Mouse (Mus musculus) intestine, embryonic 16.5 days (tissue): ENCODE results near the gene 9430038I01Rik. TPM values are rescaled to one million over a fixed set of nuclear protein-coding genes. Genes with fewer than 3 reads are reported as not detected.

Experiments
- ATAC-seq: fragments of 200-750 bp; cut with Nextera tagmentation; 2 replicates; pipeline ENCODE4 v1.8.0; 2017; ENCODE audit warnings: moderate TSS enrichment, moderate library complexity
- H3K27ac ChIP-seq: fragments of 300-500 bp; sonication (generic); 2 replicates; pipeline ENCODE4 v1.5.1; 2014; ENCODE audit warnings: mild to moderate bottlenecking, low read length
- H3K27me3 ChIP-seq: fragments of 300-500 bp; sonication (generic); replicated peaks from 2 replicates; pipeline ENCODE4 v1.6.1; 2014; ENCODE audit warnings: low read length, control low read depth, mixed read lengths; ENCODE audit not compliant: control insufficient read depth, insufficient read depth
- H3K36me3 ChIP-seq: fragments of 300-500 bp; sonication (generic); 2 replicates; pipeline ENCODE4 v1.6.1; 2014; ENCODE audit warnings: low read length, control low read depth; ENCODE audit not compliant: control insufficient read depth, insufficient read depth
- H3K4me1 ChIP-seq: fragments of 300-500 bp; sonication (generic); 2 replicates; pipeline ENCODE4 v1.6.1; 2014; ENCODE audit warnings: low read length, control low read depth, mixed read lengths; ENCODE audit not compliant: control insufficient read depth, insufficient read depth
- H3K4me2 ChIP-seq: fragments of 300-500 bp; sonication (generic); 2 replicates; pipeline ENCODE4 v1.6.1; 2014; ENCODE audit warnings: low read depth, low read length, control low read depth
- H3K4me3 ChIP-seq: fragments of 300-500 bp; sonication (generic); 2 replicates; pipeline ENCODE4 v1.5.1; 2014; ENCODE audit warnings: mild to moderate bottlenecking, low read length
- H3K9ac ChIP-seq: fragments of 300-500 bp; sonication (generic); 2 replicates; pipeline ENCODE4 v1.6.1; 2014; ENCODE audit warnings: low read depth, low read length
- H3K9me3 ChIP-seq: fragments of 300-500 bp; sonication (generic); 2 replicates; pipeline ENCODE4 v1.6.1; 2016; ENCODE audit warnings: low read length, control low read depth; ENCODE audit not compliant: control insufficient read depth
- WGBS: fragments of 180-500 bp; shearing (Covaris S2); extraction: QIAGEN DNeasy Blood & Tissue Kit; methylation state at CpG from one replicate; pipeline ENCODE4 v1.1.7; 2014; 5-methylcytosine and 5-hydroxymethylcytosine counted together
- polyA plus RNA-seq: library from polyadenylated mRNA; unstranded; fragments of >200 nt; fragmentation: Nextera tagmentation; extraction: Ambion mirVana; gene quantifications from 2 replicates; pipeline ENCODE4 v1.2.1, GENCODE M21; 2015

The 9430038I01Rik gene
- polyA plus RNA-seq, 1 experiment from 2014 or later = 23.6 TPM

GRCm38 (mm10) chr7:137374996-137375395, 35.6 kb downstream of the 9430038I01Rik start:
- no peak overlapping the region for H3K4me2 ChIP-seq
- H3K4me3 ChIP-seq = no peak overlapping the region
- H3K27ac ChIP-seq = no peak overlapping the region
- no peak overlapping the region for H3K9ac ChIP-seq
- H3K9me3 ChIP-seq = no peaks in the 10 kb centered on the region
- WGBS = 94% methylated on average over 7 of the region's 7 CpGs
- ATAC-seq = no peak
- no peaks in the 10 kb centered on the region for H3K27me3 ChIP-seq
- H3K36me3 ChIP-seq = no peaks in the 10 kb centered on the region
- no peaks in the 10 kb centered on the region for H3K4me1 ChIP-seq

- 42% methylated on average over 4 of the region's 4 CpGs for WGBS
- Histone ChIP-seq H3K27ac (no peak overlapping the region), H3K36me3 (no peaks in the 10 kb centered on the region), H3K9me3 (no peaks in the 10 kb centered on the region), H3K27me3 (no peaks in the 10 kb centered on the region), H3K9ac (no peak overlapping the region), H3K4me3 (no peak overlapping the region), H3K4me1 (no peaks in the 10 kb centered on the region), H3K4me2 (no peak overlapping the region)
- no peak for ATAC-seq
Observed at GRCm38 (mm10) chr7:137371770-137372169, 38.8 kb downstream of the 9430038I01Rik start.

GRCm38 (mm10) chr7:137370175-137370574, 40.4 kb downstream of the 9430038I01Rik start:
- H3K4me2 ChIP-seq = no peak overlapping the region
- H3K9me3 ChIP-seq = no peaks in the 10 kb centered on the region
- H3K27me3 ChIP-seq = no peaks in the 10 kb centered on the region
- H3K9ac ChIP-seq = no peak overlapping the region
- H3K36me3 ChIP-seq = no peaks in the 10 kb centered on the region
- H3K4me3 ChIP-seq = no peak overlapping the region
- H3K27ac ChIP-seq = no peak overlapping the region
- ATAC-seq = no peak
- 77% methylated on average over 2 of the region's 2 CpGs for WGBS
- no peaks in the 10 kb centered on the region for H3K4me1 ChIP-seq

- H3K9me3 ChIP-seq = no peaks in the 10 kb centered on the region
- H3K4me3 ChIP-seq = no peak overlapping the region
- H3K4me2 ChIP-seq = no peak overlapping the region
- no peaks in the 10 kb centered on the region for H3K27me3 ChIP-seq
- H3K9ac ChIP-seq = no peak overlapping the region
- 70% methylated on average over 4 of the region's 4 CpGs for WGBS
- H3K27ac ChIP-seq = no peak overlapping the region
- ATAC-seq = no peak
- no peaks in the 10 kb centered on the region for H3K4me1 ChIP-seq
- no peaks in the 10 kb centered on the region for H3K36me3 ChIP-seq
Observed at GRCm38 (mm10) chr7:137366736-137367135, 43.8 kb downstream of the 9430038I01Rik start.

- Histone ChIP-seq H3K9ac (no peak overlapping the region), H3K4me1 (no peaks in the 10 kb centered on the region), H3K4me2 (no peak overlapping the region), H3K9me3 (no peaks in the 10 kb centered on the region), H3K4me3 (no peak overlapping the region), H3K27me3 (no peaks in the 10 kb centered on the region), H3K36me3 (no peaks in the 10 kb centered on the region), H3K27ac (no peak overlapping the region)
- 95% methylated on average over 8 of the region's 8 CpGs for WGBS
- ATAC-seq = no peak
Observed at GRCm38 (mm10) chr7:137365056-137365455, 45.5 kb downstream of the 9430038I01Rik start.

GRCm38 (mm10) chr7:137364571-137364970, 46.0 kb downstream of the 9430038I01Rik start:
- no peak for ATAC-seq
- Histone ChIP-seq H3K4me2 (no peak overlapping the region), H3K36me3 (no peaks in the 10 kb centered on the region), H3K4me3 (no peak overlapping the region), H3K4me1 (no peaks in the 10 kb centered on the region), H3K27ac (no peak overlapping the region), H3K9ac (no peak overlapping the region), H3K27me3 (no peaks in the 10 kb centered on the region), H3K9me3 (no peaks in the 10 kb centered on the region)
- 73% methylated on average over 7 of the region's 7 CpGs for WGBS

GRCm38 (mm10) chr7:137346860-137347259, 63.7 kb downstream of the 9430038I01Rik start:
- no peak for ATAC-seq
- H3K36me3 ChIP-seq = no peaks in the 10 kb centered on the region
- no peak overlapping the region for H3K9ac ChIP-seq
- no peak overlapping the region for H3K4me2 ChIP-seq
- no peak overlapping the region for H3K4me3 ChIP-seq
- H3K27ac ChIP-seq = no peak overlapping the region
- H3K27me3 ChIP-seq = no peaks in the 10 kb centered on the region
- no peaks in the 10 kb centered on the region for H3K9me3 ChIP-seq
- no peaks in the 10 kb centered on the region for H3K4me1 ChIP-seq
- WGBS = 72% methylated on average over 7 of the region's 7 CpGs

GRCm38 (mm10) chr7:137346068-137346467, 64.5 kb downstream of the 9430038I01Rik start:
- 61% methylated on average over 10 of the region's 10 CpGs for WGBS
- no peak for ATAC-seq
- H3K4me3 ChIP-seq = no peak overlapping the region
- H3K27me3 ChIP-seq = no peaks in the 10 kb centered on the region
- no peaks in the 10 kb centered on the region for H3K4me1 ChIP-seq
- H3K9me3 ChIP-seq = no peaks in the 10 kb centered on the region
- no peak overlapping the region for H3K4me2 ChIP-seq
- no peak overlapping the region for H3K27ac ChIP-seq
- H3K36me3 ChIP-seq = no peaks in the 10 kb centered on the region
- H3K9ac ChIP-seq = no peak overlapping the region

GRCm38 (mm10) chr7:137333951-137334350, 76.6 kb downstream of the 9430038I01Rik start:
- Histone ChIP-seq H3K4me3 (no peak overlapping the region), H3K9ac (no peak overlapping the region), H3K4me1 (no peaks in the 10 kb centered on the region), H3K27me3 (no peaks in the 10 kb centered on the region), H3K27ac (no peak overlapping the region), H3K9me3 (no peaks in the 10 kb centered on the region), H3K36me3 (no peaks in the 10 kb centered on the region), H3K4me2 (no peak overlapping the region)
- 92% methylated on average over 2 of the region's 2 CpGs for WGBS
- ATAC-seq = no peak
